Mouse (Mus musculus) heart, adult 2 months (tissue): ENCODE data around the gene Pabpc4.
"Not testable (repeated sequence)": the region's sequence is repeated elsewhere in the genome, so short reads cannot be mapped to it uniquely, and the experiment has no call there.

Source experiments
- CTCF ChIP-seq: fragments of 200-600 bp; IDR thresholded peaks from 2 replicates; pipeline ENCODE4 v1.8.1; 2022; ENCODE audit warnings: antibody characterized with exemption, mild to moderate bottlenecking, moderate library complexity
- EP300 ChIP-seq: fragments of 200-500 bp; IDR thresholded peaks from 2 replicates; pipeline ENCODE4 v1.6.1; 2011; ENCODE audit warnings: low read depth, low read length, control low read depth; ENCODE audit not compliant: insufficient read depth

GRCm38 (mm10) chr4:123335244-123335643, 73.1 kb downstream of the Pabpc4 start:
- not testable (repeated sequence) for TF ChIP-seq EP300, CTCF
